Mouse (Mus musculus) MEL (cell line): ENCODE data around the gene Rac1. TPM values are rescaled to one million over a fixed set of nuclear protein-coding genes. Genes with fewer than 3 reads are reported as not detected.

ENCODE experiments used
- DNase-seq: peaks from one replicate; pipeline ENCODE4 v3.0.0; 2011; ENCODE audit warnings: low read depth, low spot score
- H3K27ac ChIP-seq: 2 replicates; pipeline ENCODE4 v1.5.1; 2012; ENCODE audit warnings: low read depth, mild to moderate bottlenecking, control low read depth, low read length, moderate library complexity; ENCODE audit not compliant: control insufficient read depth
- H3K27me3 ChIP-seq, 2 experiments: fragments of 150-350 bp in 1 of 2; sonication (generic) in 1 of 2; 2 replicates each; pipeline ENCODE4 v1.6.1; 2012; ENCODE audit warnings: low read length in 2 of 2, mild to moderate bottlenecking in 2 of 2, improper control_type of control experiment in 1 of 2, moderate library complexity in 1 of 2; ENCODE audit not compliant: insufficient read depth in 2 of 2, control insufficient read depth in 1 of 2
- H3K36me3 ChIP-seq, 2 experiments: 2 replicates each; pipeline ENCODE4 v1.6.1; 2012 to 2014; ENCODE audit warnings: low read length in 2 of 2, improper control_type of control experiment in 1 of 2, inconsistent platforms in 1 of 2, mild to moderate bottlenecking in 1 of 2; ENCODE audit not compliant: insufficient read depth in 2 of 2, control insufficient read depth in 1 of 2
- H3K4me1 ChIP-seq, 2 experiments: fragments of 150-350 bp in 1 of 2; sonication (generic) in 1 of 2; 2 replicates each; pipeline ENCODE4 v1.6.1; 2012; ENCODE audit warnings: low read length in 2 of 2, improper control_type of control experiment in 1 of 2, mild to moderate bottlenecking in 1 of 2; ENCODE audit not compliant: insufficient read depth in 2 of 2, control insufficient read depth in 1 of 2
- H3K4me3 ChIP-seq, 2 experiments: fragments of 150-350 bp in 1 of 2; sonication (generic) in 1 of 2; 2 replicates each; pipeline ENCODE4 v1.5.1; 2012; ENCODE audit warnings: low read depth in 2 of 2, low read length in 2 of 2, mild to moderate bottlenecking in 2 of 2, moderate library complexity in 2 of 2, control low read depth in 1 of 2, improper control_type of control experiment in 1 of 2; ENCODE audit not compliant: control insufficient read depth in 1 of 2, insufficient read depth in 1 of 2
- H3K79me2 ChIP-seq: 2 replicates; pipeline ENCODE4 v1.6.1; 2012; ENCODE audit warnings: mild to moderate bottlenecking, low read length, moderate library complexity; ENCODE audit not compliant: control insufficient read depth, poor library complexity, insufficient read depth
- H3K9ac ChIP-seq: 2 replicates; pipeline ENCODE4 v1.6.1; 2012; ENCODE audit warnings: low read depth, mild to moderate bottlenecking, control low read depth, low read length, moderate library complexity; ENCODE audit not compliant: control insufficient read depth, poor library complexity, severe bottlenecking
- H3K9me3 ChIP-seq: fragments of 150-350 bp; sonication (generic); replicated peaks from 2 replicates; pipeline ENCODE4 v1.6.1; 2012; ENCODE audit warnings: mild to moderate bottlenecking, low read length, improper control_type of control experiment, moderate library complexity; ENCODE audit not compliant: insufficient read depth
- BHLHE40 ChIP-seq: IDR thresholded peaks from 2 replicates; pipeline ENCODE4 v1.6.1; 2012; ENCODE audit warnings: low read depth, mild to moderate bottlenecking, inconsistent platforms, low read length, improper control_type of control experiment, borderline replicate concordance
- CHD1 ChIP-seq: IDR thresholded peaks from 2 replicates; pipeline ENCODE4 v1.6.1; 2012; ENCODE audit warnings: low read depth, mild to moderate bottlenecking, inconsistent platforms, low read length, improper control_type of control experiment
- CHD2 ChIP-seq: IDR thresholded peaks from 2 replicates; pipeline ENCODE4 v1.6.1; 2011; ENCODE audit warnings: low read length, improper control_type of control experiment
- E2F4 ChIP-seq: IDR thresholded peaks from 2 replicates; pipeline ENCODE4 v1.6.1; 2011; ENCODE audit warnings: low read depth, low read length, improper control_type of control experiment, borderline replicate concordance
- EP300 ChIP-seq, 2 experiments: IDR thresholded peaks; 2 replicates each; pipeline ENCODE4 v1.6.1; 2011; ENCODE audit warnings: improper control_type of control experiment in 2 of 2, low read length in 2 of 2, low read depth in 1 of 2, mild to moderate bottlenecking in 1 of 2
- ETS1 ChIP-seq: IDR thresholded peaks from 2 replicates; pipeline ENCODE4 v1.6.1; 2012; ENCODE audit warnings: low read depth, mild to moderate bottlenecking, inconsistent platforms, low read length, improper control_type of control experiment, moderate library complexity
- GABPA ChIP-seq: IDR thresholded peaks from 2 replicates; pipeline ENCODE4 v1.6.1; 2012; ENCODE audit warnings: low read depth, mild to moderate bottlenecking, inconsistent platforms, low read length, improper control_type of control experiment, moderate library complexity
- JUND ChIP-seq: IDR thresholded peaks from 2 replicates; pipeline ENCODE4 v1.6.1; 2011; ENCODE audit warnings: low read depth, mild to moderate bottlenecking, improper control_type of control experiment, low read length
- MXI1 ChIP-seq: IDR thresholded peaks from 2 replicates; pipeline ENCODE4 v1.6.1; 2011; ENCODE audit warnings: mild to moderate bottlenecking, low read depth, low read length, improper control_type of control experiment
- MYC ChIP-seq: IDR thresholded peaks from 2 replicates; pipeline ENCODE4 v1.6.1; 2011; ENCODE audit warnings: low read depth, mild to moderate bottlenecking, low read length, improper control_type of control experiment, moderate library complexity
- NELFE ChIP-seq: IDR thresholded peaks from 2 replicates; pipeline ENCODE4 v1.6.1; 2011; ENCODE audit warnings: low read depth, low read length, improper control_type of control experiment
- NRF1 ChIP-seq: IDR thresholded peaks from 2 replicates; pipeline ENCODE4 v1.6.1; 2014; ENCODE audit warnings: low read depth, mild to moderate bottlenecking, inconsistent platforms, low read length, improper control_type of control experiment, moderate library complexity; ENCODE audit not compliant: poor library complexity, insufficient read depth, severe bottlenecking
- POLR2A ChIP-seq, 2 experiments: IDR thresholded peaks; 2 replicates each; pipeline ENCODE4 v1.6.1; 2011 to 2012; ENCODE audit warnings: low read length in 2 of 2, mild to moderate bottlenecking in 2 of 2, control low read depth in 1 of 2, improper control_type of control experiment in 1 of 2, low read depth in 1 of 2, moderate library complexity in 1 of 2; ENCODE audit not compliant: control insufficient read depth in 1 of 2, insufficient read depth in 1 of 2, poor library complexity in 1 of 2
- POLR2AphosphoS2 ChIP-seq: IDR thresholded peaks from 2 replicates; pipeline ENCODE4 v1.6.1; 2011; ENCODE audit warnings: low read length, improper control_type of control experiment
- POLR2AphosphoS5 ChIP-seq: IDR thresholded peaks from 2 replicates; pipeline ENCODE4 v1.6.1; 2012; ENCODE audit warnings: low read depth, borderline replicate concordance, mild to moderate bottlenecking, inconsistent platforms, low read length, moderate library complexity, mixed read lengths
- TAL1 ChIP-seq: IDR thresholded peaks from 2 replicates; pipeline ENCODE4 v1.6.1; 2012; ENCODE audit warnings: mild to moderate bottlenecking, inconsistent platforms, low read length, moderate library complexity, mixed read lengths
- TBP ChIP-seq: IDR thresholded peaks from 2 replicates; pipeline ENCODE4 v1.8.0; 2011; ENCODE audit warnings: low read depth, low read length, improper control_type of control experiment
- TCF12 ChIP-seq: IDR thresholded peaks from 2 replicates; pipeline ENCODE4 v1.6.1; 2014; ENCODE audit warnings: low read depth, mild to moderate bottlenecking, inconsistent platforms, low read length, improper control_type of control experiment, moderate library complexity
- USF2 ChIP-seq, 2 experiments: IDR thresholded peaks; 2 replicates each; pipeline ENCODE4 v1.6.1; 2011 to 2012; ENCODE audit warnings: improper control_type of control experiment in 2 of 2, low read length in 2 of 2, borderline replicate concordance in 1 of 2, inconsistent platforms in 1 of 2, low read depth in 1 of 2, mild to moderate bottlenecking in 1 of 2; ENCODE audit not compliant: insufficient read depth in 1 of 2
- polyA plus RNA-seq, 2 experiments: library from polyadenylated mRNA; stranded (reverse) in 1 of 2; unstranded in 1 of 2; fragments of >175 nt in 1 of 2; fragments of >200 nt in 1 of 2; gene quantifications; 2 replicates each; pipeline versions ENCODE4 v1.2.1 to v1.2.4; 2012; ENCODE audit warnings: low replicate concordance in 2 of 2, low read depth in 1 of 2; ENCODE audit not compliant: insufficient read length in 2 of 2, insufficient read depth in 1 of 2, missing spikeins in 1 of 2
- total RNA-seq: library from RNA; depleted of rRNA; stranded (reverse); fragments of 300-350 nt; gene quantifications from 2 replicates; pipeline ENCODE4 v1.2.3, GENCODE M21; 2012

Rac1 gene
- total and polyA plus RNA-seq, 3 experiments = 105 to 251 (median 134) TPM

- peaks cover 0 to 1% of the 10 kb centered on the region in 2 experiments; a peak in 1 of 4 replicates for H3K27me3 ChIP-seq
- peak; percentile 40 for DNase-seq
Measured at GRCm38 (mm10) chr5:143537022-143537421, 9.2 kb upstream of the Rac1 start.

GRCm38 (mm10) chr5:143534922-143535321, 7.1 kb upstream of the Rac1 start:
- no peak for TF ChIP-seq CHD1
- no peak for TF ChIP-seq BHLHE40
- no peak for TF ChIP-seq POLR2AphosphoS2
- TF ChIP-seq GABPA = no peak
- TF ChIP-seq POLR2A (IDR thresholded peaks at IDR 0.05; ENCODE audit: control insufficient read depth in 1 of 2, insufficient read depth in 1 of 2, low read depth in 1 of 2, low read length in 2 of 2, poor library complexity in 1 of 2) = no peak
- TF ChIP-seq NRF1 = no peak
- no peak for TF ChIP-seq TBP
- TF ChIP-seq CHD2 = no peak
- no peak for TF ChIP-seq TCF12
- Histone ChIP-seq H3K27me3 (no peaks in the 10 kb centered on the region; a peak in 1 of 4 replicates), H3K9ac (no peak overlapping the region), H3K79me2 (no peaks in the 10 kb centered on the region), H3K4me1 (peaks cover 0 to 20% of the 10 kb centered on the region in 2 experiments; a peak in 2 of 4 replicates), H3K27ac (no peak overlapping the region), H3K36me3 (peaks cover 0 to 12% of the 10 kb centered on the region in 2 experiments; a peak in 2 of 4 replicates), H3K4me3 (no peak overlapping the region), H3K9me3 (no peaks in the 10 kb centered on the region)
- DNase-seq = no peak

More at GRCm38 (mm10) chr5:143537022-143537421, 9.2 kb upstream of the Rac1 start:
- Histone ChIP-seq H3K4me1 (peaks cover 0 to 18% of the 10 kb centered on the region in 2 experiments; a peak in 2 of 4 replicates), H3K4me3 (no peak overlapping the region), H3K9me3 (no peaks in the 10 kb centered on the region), H3K27ac (no peak overlapping the region), H3K79me2 (no peaks in the 10 kb centered on the region), H3K36me3 (peaks cover 0 to 12% of the 10 kb centered on the region in 2 experiments; a peak in 2 of 4 replicates), H3K9ac (no peak overlapping the region)
- TF ChIP-seq EP300 (IDR thresholded peaks at IDR 0.05; ENCODE audit: low read depth in 1 of 2, low read length in 2 of 2) (peak in 1 of 2 experiments; percentile 44; a peak in 2 of 4 replicates), CHD2 (no peak), GABPA (no peak), MXI1 (0 out of 2 replicates have a peak, but pooled peaks have one; percentile 22), NELFE (no peak), ETS1 (no peak), USF2 (IDR thresholded peaks at IDR 0.05; ENCODE audit: borderline replicate concordance in 1 of 2, insufficient read depth in 1 of 2, low read depth in 1 of 2, low read length in 2 of 2) (no peak), E2F4 (no peak), POLR2AphosphoS5 (no peak), BHLHE40 (no peak), JUND (no peak), NRF1 (no peak), MYC (no peak), TAL1 (no peak)
- TF ChIP-seq, all 39 proteins: peak for 2
